Comparison of ENCODE assay signal across 12 mouse cellular contexts in genomic region chr7:98086346-98086745, GRCm38 (mm10). TPM values are rescaled to one million over a fixed set of nuclear protein-coding genes. Genes with fewer than 3 reads are reported as not detected.
A peak's percentile ranks its signal among the peaks of the same experiment; 100 is the strongest.
DNase-seq lines count a peak whose midpoint lies in the region; ATAC-seq and TF ChIP-seq lines count a peak whose summit lies in the region.
"Had no signal": no experiment of that assay in that cellular context is flagged by ENCODE, and none has a peak within 500 bp of the region (broad histone marks: within the 10 kb centered on the region; RNA-seq: fewer than 3 reads in every experiment).

No protein-coding gene starts in this region.

- H3K4me1 ChIP-seq in lung, embryonic 14.5 days (ENCODE audit: insufficient read depth) = peaks cover 14% of the 10 kb centered on the region; the same call in 1 of the 2 replicates
- peaks cover 3% of the 10 kb centered on the region; the same call in 1 of the 2 replicates for H3K4me1 ChIP-seq in bone marrow, adult 2 months (ENCODE audit: control insufficient read depth, insufficient read depth, low read length)

- no peak overlapping the region for H3K9ac ChIP-seq in lung, embryonic 14.5 days
- H3K9ac ChIP-seq: heart, embryonic 15.5 days had no signal

- DNase-seq in gastrocnemius, adult 2 months = no peak
- DNase-seq in gastrocnemius, postnatal 4 days (ENCODE audit: low spot score in 2 of 2) = no peak
- DNase-seq in lung, embryonic 14.5 days = peak; percentile 72
- no peak for DNase-seq in lung, postnatal 14 days
- DNase-seq in lung, postnatal 25 days (ENCODE audit: low spot score) = peak; percentile 14
- no peak for DNase-seq in gastrocnemius, postnatal 36 days
- DNase-seq in layer of hippocampus, postnatal 14 days (ENCODE audit: low spot score in 2 of 2) = no peak
- DNase-seq: adrenal gland, postnatal 10 days; cerebellum, postnatal 14 days; kidney, postnatal 10 days had no signal

- H3K4me2 ChIP-seq in lung, embryonic 14.5 days = no peak overlapping the region
- H3K4me2 ChIP-seq: heart, embryonic 15.5 days had no signal

- TF ChIP-seq POLR2A in bone marrow, adult 2 months (IDR thresholded peaks at IDR 0.05; ENCODE audit: borderline replicate concordance, control insufficient read depth, low read depth, low read length) = no peak

- no peak overlapping the region for H3K4me3 ChIP-seq in gastrocnemius, adult 2 months
- no peak overlapping the region for H3K4me3 ChIP-seq in lung, embryonic 14.5 days (ENCODE audit: low read depth, low read length)
- H3K4me3 ChIP-seq in bone marrow, adult 2 months (replicated peaks; ENCODE audit: control insufficient read depth, low read depth, low read length) = no peak overlapping the region
- H3K4me3 ChIP-seq: heart, embryonic 15.5 days had no signal

- no peaks in the 10 kb centered on the region for H3K27me3 ChIP-seq in lung, embryonic 14.5 days (ENCODE audit: insufficient read depth, low read length)
- H3K27me3 ChIP-seq: heart, embryonic 15.5 days had no signal

- intact Hi-C loops in gastrocnemius, adult 2 months (cut with DNase I) = loop anchor here (10.0 kb wide), 1 partner anchor 342 kb away; no protein-coding TSS in a partner anchor
- intact Hi-C loops in gastrocnemius, postnatal 36 days (cut with DNase I) = loop anchor here (5.0 kb wide), 1 partner anchor 344 kb away; no protein-coding TSS in a partner anchor

- H3K36me3 ChIP-seq in lung, embryonic 14.5 days (ENCODE audit: insufficient read depth) = no peaks in the 10 kb centered on the region
- H3K36me3 ChIP-seq: heart, embryonic 15.5 days had no signal

- H3K9me3 ChIP-seq in lung, embryonic 14.5 days (ENCODE audit: low read depth, low read length) = no peaks in the 10 kb centered on the region
- H3K9me3 ChIP-seq: heart, embryonic 15.5 days had no signal

- 0 out of 2 replicates have a peak, but pooled peaks have one; percentile 29 for ATAC-seq in lung, embryonic 14.5 days (ENCODE audit: insufficient read depth)

- H3K27ac ChIP-seq in gastrocnemius, adult 2 months = no peak overlapping the region
- no peak overlapping the region for H3K27ac ChIP-seq in lung, embryonic 14.5 days (ENCODE audit: low read depth)
- H3K27ac ChIP-seq in bone marrow, adult 2 months (ENCODE audit: control insufficient read depth, insufficient read depth, low read depth, low read length, poor library complexity) = no peak overlapping the region
- H3K27ac ChIP-seq: heart, embryonic 15.5 days had no signal

- 24% methylated on average over 2 of the region's 2 CpGs for WGBS in lung, embryonic 14.5 days
- WGBS in bone marrow, adult 2 months = 45% methylated on average over 2 of the region's 2 CpGs

- peak; percentile 67 for TF ChIP-seq CTCF in gastrocnemius, adult 2 months (IDR thresholded peaks at IDR 0.05)
- peak; percentile 68 for TF ChIP-seq CTCF in lung, embryonic 14.5 days (IDR thresholded peaks at IDR 0.05; ENCODE audit: low read depth)
- peak; percentile 61 for TF ChIP-seq CTCF in bone marrow, adult 2 months (IDR thresholded peaks at IDR 0.05; ENCODE audit: control insufficient read depth, insufficient read depth, low read length)

RNA-seq across cellular contexts. Expression of gene Myo7a, which starts 33.0 kb away (rescaled TPM):
- total RNA-seq in gastrocnemius, adult 2 months (2021) = 1 to 10 TPM; 1.4 to 3.0 TPM
- 1 to 10 TPM; 7.0 to 7.1 TPM for total RNA-seq in gastrocnemius, postnatal 4 days (2021)
- 15.0 and 15.3 TPM in 2 replicates for polyA plus RNA-seq in lung, embryonic 14.5 days (2014; fragmentation: Nextera tagmentation; extraction: Ambion mirVana)
- 19.5 and 27.0 TPM in 2 replicates for polyA plus RNA-seq in bone marrow, adult 2 months (2011; ENCODE audit: insufficient read depth, insufficient read length, low replicate concordance, missing spikeins)
- total RNA-seq in gastrocnemius, postnatal 36 days (2021) = 1 to 10 TPM; 2.6 to 3.2 TPM
- total RNA-seq in layer of hippocampus, postnatal 14 days (2021) = 10 to 100 TPM; 13.5 to 14.4 TPM

RNA-seq across cellular contexts. Expression of gene Omp, which starts 59.0 kb away (rescaled TPM):
- under 1 TPM in 1 of 2 experiments, not detected in 1; 0.17 TPM for total RNA-seq in gastrocnemius, adult 2 months (2021)
- under 1 TPM; 0.32 to 0.36 TPM for total RNA-seq in gastrocnemius, postnatal 4 days (2021)
- polyA plus RNA-seq in lung, embryonic 14.5 days (2014; fragmentation: Nextera tagmentation; extraction: Ambion mirVana) = 0.33 TPM in 1 of 2 replicates, not detected in the other
- 2.1 and 4.7 TPM in 2 replicates for polyA plus RNA-seq in bone marrow, adult 2 months (2011; ENCODE audit: insufficient read depth, insufficient read length, low replicate concordance, missing spikeins)
- under 1 TPM in 1 of 2 experiments, not detected in 1; 0.12 TPM for total RNA-seq in gastrocnemius, postnatal 36 days (2021)
- 1 to 10 TPM; 1.1 to 1.5 TPM for total RNA-seq in layer of hippocampus, postnatal 14 days (2021)

Comparison
In these comparisons a context has a peak if more than half of its experiments do, and no peak if none do; other contexts are left out.
1. DNase-seq: peak in lung, embryonic 14.5 days (single experiment) and lung, postnatal 25 days (single experiment); none in gastrocnemius, adult 2 months (single experiment), gastrocnemius, postnatal 4 days (0 of 2), lung, postnatal 14 days (single experiment), gastrocnemius, postnatal 36 days (0 of 2) and layer of hippocampus, postnatal 14 days (0 of 2).
2. Peak in every context shown above with its lines, with median percentiles within 50 percentile points of each other: CTCF ChIP-seq.